Mouse (Mus musculus): ENCODE results near the gene Ndnf.

Gene Ndnf

DNA sequence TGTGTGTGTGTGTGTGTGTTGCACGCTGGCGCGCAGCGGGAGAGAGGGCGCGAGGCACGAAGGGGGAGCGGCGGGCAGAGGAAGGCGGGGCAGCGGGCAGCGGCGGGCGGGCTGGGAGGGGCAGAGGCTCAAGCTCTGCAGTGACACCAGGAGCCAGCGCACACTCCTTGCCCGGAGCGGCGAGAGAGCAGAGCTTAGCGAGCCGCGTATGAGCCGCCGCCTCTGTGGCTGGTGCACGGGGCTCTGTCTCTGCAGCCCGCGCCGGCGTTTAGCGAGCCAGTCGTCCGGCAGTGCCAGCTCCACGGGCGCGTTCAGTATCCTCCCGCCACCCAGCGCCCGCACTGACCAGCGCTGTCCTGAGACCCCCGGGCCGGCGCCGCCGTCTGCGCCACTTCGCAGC is at the start of gene Ndnf:
Gene Ndnf, plus strand, starts transcription at position 140 of the 400 bp plus-strand sequence.
- DNase-seq = peak; percentile 44

DNA sequence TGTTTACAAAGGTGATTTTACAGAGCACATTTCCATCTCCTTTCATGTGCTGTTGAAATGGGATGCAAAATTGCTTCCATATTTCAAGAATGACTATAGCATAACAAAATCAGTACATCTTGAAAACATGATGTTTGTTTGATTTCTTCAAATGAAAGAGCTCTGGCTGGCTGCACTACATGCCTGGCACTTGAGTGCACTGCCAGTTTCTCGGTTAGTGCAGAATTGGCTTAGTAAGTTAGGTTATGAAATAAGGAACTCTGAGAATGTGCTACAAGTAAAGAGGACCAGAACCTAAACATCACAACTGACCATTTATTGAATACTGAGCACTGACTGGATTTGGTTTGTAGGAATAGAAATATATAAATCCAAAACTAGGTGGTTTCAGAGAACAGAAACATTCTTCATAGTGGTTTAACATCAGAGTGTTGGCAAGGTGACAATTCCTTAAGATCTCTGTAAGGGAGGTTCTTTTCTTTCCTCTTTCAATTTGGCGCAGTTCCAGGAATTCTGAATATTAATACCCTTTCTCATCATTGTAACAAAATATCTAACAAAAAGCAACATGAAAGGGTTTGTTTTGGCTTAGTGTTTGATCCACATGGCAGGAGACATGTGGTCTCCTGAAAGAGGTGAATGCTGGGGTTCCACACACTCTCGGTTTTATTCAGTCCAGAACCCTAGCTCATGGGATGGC is 48.2 kb upstream of the Ndnf start:
- no peak for DNase-seq

DNA sequence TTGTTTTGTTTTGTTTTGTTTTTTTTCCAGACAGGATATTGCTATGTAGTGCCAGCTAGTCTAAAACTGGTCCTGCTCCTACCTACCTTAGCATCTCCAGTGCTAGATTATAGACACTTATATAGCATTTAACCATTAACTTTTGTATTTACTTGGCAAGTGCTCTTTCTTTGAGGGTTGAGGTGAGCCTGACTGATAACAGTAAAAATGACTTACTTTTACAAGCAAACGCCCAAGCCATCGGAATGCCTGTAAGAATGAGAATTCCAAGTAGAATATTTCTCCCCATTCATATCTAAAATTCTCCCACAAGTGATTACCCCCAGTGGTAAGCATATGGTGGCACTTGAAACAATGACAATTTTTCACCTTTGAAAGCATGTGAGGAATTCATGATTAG is 40.8 kb upstream of the Ndnf start:
- DNase-seq = no peak

DNA sequence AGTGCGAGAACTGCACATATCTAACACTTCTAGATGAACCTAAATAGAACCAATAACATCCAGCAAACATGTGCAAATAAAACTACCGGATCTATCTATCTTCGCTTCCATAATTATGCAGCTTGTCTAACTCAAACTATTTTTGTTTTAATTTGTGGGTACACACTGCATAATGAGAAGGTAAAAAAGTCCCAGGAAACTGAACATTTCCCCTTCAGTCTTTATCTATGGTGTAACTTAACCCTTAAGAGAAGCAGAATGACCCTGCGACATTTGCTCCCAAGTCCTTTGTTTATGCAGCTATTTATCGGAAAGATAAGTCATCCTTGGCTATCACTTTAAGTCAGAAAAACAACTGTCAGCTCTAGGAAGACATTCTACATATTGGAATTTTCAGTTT is 39.2 kb upstream of the Ndnf start:
- no peak for DNase-seq

DNA sequence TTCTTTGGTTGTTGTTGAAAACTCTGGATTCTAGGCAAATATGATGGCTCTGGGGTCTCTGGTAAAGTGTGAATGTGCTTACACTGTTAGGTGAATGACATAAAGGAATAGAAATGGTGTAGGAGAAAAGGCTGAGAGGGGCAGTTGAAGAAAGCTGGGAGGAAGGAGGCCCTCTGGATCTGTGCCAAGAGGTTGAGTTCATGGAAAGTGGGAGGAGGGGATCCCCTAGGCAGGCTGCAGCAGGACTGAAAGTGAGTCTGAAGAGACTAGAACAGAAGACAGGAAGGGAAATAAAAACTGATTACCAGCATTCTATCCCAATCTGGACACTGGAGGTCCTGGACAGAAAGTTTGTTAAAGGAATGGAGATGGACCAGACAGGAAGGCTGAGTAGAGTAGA is 29.0 kb upstream of the Ndnf start:
- no peak for DNase-seq

DNA sequence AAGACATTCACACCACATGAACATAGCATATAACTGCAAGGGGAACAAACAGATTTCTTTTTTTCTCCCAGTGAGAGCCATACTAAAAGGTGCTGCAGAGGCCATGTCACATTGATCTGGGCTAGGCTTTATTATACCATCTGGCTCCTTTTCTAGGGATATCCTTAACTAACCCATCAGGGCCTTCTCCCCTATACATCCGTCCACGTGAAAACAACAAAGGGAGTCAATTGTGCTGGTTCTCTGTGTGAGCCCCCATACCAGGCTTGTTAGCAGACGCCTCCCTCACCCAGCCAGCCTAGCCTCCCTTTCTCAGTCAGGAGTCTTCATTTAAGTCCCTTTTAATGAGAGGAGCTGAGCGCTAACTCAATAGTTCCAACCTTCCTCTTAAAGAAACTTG is 27.3 kb upstream of the Ndnf start:
- DNase-seq = no peak

DNA sequence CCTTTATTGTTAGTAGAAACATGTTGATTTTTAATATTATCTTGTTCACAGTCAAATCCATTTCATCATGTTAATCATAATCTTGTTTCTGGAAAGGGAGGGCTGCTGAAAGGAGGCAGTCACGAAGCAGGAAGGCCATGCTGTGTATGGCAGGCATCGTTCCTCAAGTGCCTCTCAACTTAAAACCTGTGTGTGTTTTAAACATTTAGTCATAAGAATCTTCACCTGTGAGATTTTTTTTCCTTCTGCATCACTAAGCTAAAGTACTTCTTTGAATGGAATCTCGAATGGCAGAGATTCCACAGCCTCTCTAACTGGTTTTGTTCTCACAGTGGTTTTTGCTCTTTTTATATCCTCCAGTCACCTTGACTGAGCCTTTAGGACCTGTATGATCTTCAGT is 25.0 kb upstream of the Ndnf start:
- no peak for DNase-seq

DNA sequence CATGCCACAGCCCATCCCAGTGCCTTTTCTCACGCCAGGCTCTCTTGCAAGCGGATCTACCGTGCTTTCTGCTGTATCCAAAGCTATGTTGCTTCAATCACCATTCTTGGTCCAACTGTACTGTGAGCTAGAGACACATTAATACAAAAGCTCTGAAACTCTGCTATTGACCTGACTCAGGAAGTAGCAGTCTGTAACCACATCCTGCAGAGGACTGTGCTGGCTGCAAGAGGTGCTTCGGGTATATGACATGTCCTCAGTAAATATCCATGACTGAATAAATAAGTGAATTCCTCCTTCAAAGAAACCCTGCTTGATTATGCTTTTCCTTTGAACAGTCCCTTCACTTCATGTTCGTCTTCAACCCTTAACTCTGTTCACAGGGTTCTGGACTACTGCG is 23.7 kb upstream of the Ndnf start:
- peak; percentile 55 for DNase-seq

DNA sequence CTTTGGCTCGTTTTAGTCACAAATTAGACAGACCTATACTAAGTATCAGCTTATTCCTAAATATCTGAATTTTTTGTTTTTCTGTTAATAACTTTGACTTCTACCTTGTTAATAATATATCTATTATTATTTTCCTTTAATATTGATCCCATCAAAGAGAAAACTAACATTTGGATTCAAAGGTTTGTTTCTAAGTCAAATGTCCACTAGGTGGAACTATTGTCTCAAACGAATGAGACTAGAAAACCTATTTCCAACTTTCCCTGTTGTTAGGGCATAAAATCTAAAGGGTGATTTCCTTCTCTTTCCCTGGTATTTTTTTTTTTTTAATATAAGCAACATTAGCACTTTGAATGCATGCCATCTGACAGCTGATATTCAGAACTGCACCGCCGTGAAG is 20.0 kb upstream of the Ndnf start:
- no peak for DNase-seq

DNA sequence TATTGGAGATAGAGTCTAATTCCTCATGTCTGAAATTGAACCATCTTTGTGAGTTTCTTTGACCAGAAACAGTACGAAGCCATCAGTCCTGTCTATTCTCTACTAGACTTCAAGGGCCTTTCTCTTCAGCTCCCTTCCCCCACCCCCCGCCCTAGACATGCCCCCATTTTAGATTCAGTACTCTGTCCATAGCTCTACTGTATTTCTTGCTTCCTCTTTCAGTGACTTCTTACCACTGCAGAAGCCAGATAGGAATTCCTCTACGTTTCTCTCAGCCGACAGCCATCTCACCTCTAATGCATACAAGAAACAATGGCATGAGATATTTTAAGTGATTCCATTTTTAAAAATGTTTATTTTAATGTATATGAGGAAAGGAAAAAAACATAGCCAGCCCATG is 10.1 kb upstream of the Ndnf start:
- DNase-seq = no peak

DNA sequence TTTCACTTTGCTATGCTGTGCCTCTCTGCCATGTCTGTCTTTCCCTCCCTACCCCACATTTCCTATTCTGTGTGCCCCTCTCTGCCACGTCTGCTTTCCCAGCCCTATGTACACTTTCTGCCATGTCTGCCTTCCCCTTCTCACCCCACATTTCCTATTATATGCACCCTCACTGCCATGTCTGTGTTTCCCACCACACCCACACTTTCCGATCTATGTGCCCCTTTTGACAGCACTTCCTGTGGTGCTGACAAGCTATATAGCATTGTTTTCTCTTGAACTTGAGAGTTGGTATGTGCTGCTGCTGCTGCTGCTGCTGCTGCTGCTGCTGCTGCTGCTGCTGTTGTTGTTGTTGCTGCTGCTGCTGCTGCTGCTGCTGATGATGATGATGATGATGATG is 9.3 kb upstream of the Ndnf start:
- peak; percentile 42 for DNase-seq

DNA sequence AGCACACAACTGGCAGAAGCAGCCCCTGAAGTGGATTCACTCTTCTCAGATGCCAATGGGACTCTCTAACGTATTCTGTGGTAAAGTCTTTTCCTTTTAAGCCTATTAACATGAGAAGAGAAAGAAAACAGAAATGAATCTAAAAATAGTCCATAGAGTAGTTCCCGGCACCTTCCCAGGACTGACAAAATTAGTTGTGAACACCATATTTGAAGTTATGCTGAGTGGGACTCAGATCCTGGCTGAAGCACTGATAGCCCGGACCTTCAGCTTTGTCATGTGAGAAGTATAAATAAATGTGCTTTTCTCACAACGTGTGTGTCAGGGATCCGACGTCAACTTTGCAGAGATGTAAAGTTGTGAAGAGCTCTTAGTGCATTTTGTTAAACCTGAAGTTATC is 7.4 kb upstream of the Ndnf start:
- no peak for DNase-seq

DNA sequence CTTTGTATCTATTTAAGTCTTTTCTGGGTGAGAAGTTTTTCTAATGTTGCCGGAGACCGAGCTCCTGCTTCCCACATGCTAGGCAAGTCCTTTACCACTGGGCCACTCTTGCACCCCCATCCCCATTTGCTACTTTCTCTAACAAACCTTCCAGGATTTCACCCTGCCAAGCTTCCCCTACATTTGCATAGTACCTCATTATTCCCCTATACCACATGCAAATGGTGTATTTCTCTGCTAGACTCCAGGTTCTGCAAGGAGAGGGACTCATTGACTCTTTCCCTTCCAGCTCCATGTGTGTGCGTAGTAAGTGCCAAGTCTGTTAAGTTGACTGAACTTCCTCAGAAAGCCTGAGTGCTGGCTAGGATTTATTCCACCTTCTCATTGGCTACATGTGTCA is 5.1 kb upstream of the Ndnf start:
- DNase-seq = no peak

DNA sequence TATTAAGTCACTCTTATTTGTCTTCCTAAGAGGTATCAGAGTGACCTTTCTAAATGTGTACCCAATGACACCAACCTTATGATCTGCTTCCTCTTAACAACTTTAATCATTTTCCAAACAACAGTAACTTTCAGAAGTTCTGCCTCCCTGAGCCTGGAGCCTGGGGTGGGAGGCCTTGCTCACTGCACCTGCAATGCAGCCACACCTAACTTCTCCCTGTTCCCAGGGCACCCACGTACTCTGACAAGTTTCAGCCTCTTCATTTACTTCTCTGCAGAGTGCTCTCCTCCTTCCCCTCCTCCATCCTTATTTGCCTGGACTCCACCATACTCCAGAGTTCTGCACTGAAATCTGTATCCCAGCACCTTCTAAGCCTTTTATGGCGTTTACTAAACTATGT is 1.4 kb upstream of the Ndnf start:
- no peak for DNase-seq

DNA sequence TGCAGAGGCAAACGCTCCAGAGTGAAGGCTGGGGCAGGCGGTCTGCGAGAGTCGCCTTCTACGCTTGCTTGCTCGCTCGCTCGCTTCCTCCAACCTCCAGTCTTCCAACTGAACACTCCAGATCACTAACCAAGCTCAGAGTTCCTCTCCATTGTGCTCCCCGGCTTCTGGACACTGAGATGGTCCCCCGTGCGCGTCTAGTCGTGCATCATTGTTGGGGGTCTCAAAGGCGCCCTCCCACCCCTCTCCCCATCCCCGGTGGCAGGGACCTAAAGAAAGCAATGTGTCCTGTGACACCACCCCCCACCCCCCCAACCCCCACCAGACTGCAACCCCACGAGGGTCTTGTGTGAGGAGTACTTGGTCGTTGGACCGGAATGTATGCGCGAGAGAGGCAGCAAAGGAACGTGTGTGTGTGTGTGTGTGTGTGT is 394 bp upstream of the Ndnf start:
- no peak for DNase-seq

DNA sequence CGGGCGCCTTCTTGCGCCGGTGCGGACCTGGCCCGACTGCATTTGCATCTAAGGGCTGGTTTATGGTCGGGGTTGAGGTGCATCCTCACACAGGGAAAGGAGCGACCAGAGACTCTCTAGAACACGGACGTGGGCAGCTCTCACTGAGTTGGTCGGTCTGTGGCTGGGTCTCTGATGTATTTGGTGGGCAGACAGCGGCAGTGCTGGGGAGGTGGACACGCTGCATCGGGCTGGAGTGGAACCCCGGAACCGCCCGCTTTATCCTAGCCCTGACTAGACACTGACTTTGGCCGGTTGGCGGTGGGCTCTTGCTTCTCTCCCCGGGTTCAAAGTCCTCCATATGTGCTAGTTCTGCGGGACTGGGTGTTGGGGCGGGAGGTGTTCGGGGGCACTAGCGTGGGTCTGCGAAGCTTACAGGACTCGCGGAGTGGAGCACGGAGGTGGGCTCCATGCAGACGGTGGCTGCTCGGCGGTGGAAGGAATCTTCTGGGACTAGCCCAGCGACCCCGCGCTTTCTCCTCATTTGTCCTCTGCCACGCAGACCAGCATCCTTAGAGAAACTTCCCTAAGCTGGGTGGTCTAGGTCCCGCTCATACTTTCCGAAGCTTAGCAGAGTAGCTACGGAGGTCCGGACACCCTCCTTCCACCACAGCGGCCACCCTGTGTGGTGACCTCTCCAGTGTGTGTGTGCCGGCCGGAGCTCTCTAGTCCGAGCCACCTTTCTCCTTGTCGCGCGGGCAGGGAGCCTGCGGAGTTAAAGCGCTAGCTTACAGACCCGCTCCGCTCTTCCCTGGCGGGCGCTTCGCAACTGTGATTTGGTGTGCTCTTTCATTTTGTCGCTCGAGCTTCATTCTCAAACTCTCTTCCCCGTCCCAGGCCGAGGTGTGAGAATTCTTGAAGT is 991 bp downstream of the Ndnf start:
- DNase-seq = peak; percentile 8

DNA sequence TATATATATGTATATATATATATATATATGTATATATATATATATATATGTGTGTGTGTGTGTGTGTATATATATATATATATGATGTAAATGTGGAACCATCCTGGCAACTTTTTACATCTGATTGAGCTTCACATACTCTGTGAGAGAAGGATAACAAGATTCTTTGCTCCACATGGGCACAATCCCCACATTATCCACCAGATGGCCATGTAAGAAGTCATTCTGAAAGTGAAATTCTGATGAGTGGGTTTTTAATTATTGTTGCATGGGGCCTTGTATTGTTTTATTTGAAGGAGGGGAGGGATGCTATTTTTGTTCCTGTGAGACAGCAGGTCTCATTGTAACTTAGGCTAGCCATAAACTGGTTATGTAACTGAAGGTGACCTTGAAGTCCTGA is 22.5 kb downstream of the Ndnf start:
- DNase-seq = no peak

DNA sequence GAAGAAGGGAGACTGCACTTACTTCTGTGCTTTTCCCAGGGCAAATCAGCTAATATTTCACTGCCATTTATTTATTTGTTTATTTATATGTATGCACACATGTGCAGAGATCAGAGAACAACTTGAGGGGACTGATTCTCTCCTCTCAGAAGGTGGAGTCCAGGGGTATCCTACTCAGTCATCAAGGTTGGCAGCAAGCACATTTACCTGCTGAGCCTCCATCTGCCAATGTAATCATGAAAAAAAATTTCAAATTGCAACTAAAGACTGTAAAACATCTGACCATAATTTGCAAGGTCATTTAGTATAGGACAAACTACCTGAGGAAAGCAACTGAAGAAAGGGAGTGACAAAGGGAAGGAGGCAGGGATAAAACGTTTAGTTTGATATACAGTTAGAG is 49.3 kb downstream of the Ndnf start:
- DNase-seq = no peak

DNA sequence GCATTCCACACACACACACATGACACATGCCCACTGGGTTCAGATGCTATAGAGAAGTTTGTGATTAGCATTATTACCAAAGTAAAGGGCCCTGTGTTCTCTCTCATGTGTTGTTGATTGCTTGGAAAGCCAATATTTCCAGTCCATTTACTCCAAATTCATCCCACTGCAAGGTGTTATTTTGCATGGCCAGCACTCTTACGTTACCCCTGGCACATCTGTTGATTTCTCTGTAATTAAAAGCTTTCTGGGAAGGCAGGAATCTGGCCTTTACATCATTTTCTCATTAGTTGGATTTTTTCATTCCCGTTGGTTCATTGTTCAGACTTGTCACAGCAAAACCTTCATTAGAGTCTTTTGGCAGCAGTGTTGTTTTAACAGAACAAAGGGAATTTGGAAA is 54.3 kb downstream of the Ndnf start:
- DNase-seq = no peak

DNA sequence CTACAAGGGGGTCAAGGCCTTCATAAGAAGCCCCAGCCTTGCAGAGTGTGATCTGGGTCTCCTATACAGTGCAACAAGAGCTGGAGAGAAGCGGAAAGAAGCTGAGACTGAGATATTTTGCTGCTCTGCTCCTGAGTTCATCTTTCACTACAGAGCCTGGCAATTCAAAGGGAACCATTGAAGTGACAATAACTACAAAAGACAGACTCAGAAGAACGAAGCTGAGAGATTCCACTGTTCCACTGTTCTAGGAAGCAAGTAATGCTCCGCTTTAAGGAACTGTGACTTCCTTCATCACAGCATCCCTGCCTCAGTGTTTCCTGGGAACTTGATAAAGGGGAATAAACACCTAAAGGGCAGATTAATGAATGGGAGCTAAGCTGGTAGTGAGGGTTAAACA is 56.9 kb downstream of the Ndnf start:
- DNase-seq = no peak

DNA sequence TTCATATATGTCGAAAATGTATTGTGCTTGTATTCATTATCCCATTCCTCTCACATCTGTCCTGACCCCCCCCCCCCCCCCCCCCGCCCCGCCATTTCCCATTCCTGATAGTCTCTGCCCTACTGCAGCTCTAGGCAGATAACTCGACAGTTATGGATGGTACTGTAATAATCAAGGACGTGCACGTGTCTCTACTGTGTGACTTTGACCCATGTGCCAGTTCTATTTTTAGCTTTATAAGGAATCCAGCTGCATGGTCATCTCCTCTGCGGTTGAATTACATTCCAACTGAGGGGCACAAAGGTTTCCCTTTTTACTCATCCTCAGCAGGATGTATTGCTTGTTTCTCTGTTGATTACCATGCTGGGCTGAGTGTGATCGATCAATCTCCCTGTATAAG is 68.1 kb downstream of the Ndnf start:
- no peak for DNase-seq

DNA sequence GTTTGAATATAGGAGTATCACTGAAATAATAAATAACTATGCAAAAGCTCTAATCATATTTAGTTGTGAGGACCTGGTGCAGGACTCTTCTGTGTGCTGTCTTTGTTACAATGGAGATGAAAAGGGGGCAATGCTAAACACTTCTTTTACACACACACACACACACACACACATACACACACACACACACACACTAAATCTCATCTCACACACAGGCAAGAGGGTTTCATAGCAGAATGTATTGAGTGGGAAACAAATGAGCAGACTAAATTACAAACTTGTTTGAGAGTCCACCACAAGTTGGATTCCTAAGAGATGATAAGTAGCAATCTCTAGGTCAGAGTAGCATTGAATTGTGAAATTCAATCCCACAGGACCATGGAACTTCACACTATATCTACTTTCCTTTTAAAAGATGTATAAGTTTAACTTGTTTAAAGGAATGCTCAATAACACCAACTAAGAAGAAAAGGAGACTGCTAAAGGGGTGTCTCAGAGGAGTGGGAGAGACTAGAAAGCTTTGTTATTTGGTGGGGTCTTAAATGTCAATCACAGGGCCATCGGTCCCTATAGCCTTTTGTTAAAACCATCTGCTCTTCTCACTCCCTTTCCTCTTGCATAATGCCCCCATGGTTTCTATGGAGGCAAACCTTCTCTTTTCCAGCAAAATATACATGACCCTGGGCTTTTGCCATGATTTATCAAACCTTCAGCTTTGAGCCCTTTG is 71.9 kb downstream of the Ndnf start:
- DNase-seq = no peak

DNA sequence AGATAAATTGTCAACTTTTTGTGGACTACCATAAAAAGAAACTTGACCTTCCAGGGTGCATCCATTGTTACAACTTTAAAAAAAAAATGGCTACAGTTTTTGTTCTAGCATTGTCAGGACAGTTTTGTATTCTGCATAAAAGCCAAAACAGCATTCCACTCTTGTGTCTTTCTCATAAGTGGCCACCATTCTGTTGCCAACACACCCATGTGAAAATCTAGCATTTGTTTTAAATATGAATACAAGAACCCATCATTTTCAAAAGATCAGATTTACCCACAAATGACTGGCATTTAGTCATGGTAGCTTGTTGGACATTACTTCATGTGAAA is 72.4 kb downstream of the Ndnf start:
- DNase-seq = no peak

DNA sequence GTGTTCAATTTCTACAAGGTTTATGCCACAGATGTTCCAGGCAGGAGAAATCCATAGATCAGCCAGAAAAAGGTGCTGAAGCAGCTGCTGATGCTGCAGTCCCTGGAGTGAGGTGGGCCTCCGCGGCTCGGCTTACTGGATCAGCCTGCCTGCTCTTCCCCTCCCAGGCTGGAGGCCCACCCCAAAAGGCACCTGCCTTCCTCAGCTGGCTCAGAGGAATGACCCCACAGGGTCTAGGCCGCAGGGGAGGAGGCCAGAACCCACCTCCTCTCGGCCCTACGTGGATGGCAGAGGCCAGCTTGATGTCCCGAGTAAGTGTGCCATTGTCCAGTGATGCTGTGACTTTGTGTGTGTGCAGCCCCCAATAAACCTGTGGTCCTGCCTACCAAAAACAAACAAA is 86.8 kb downstream of the Ndnf start:
- no peak for DNase-seq
